Mouse (Mus musculus) adrenal gland, postnatal 36 days (tissue): Measurements from ENCODE around the gene Kif23. TPM values are rescaled to one million over a fixed set of nuclear protein-coding genes. Genes with fewer than 3 reads are reported as not detected.

ENCODE experiments used
- DNase-seq, 2 experiments: peaks; one replicate each; pipeline ENCODE4 v3.0.0; 2021; ENCODE audit warnings: mixed read lengths in 1 of 2
- total RNA-seq, 2 experiments: library from RNA; stranded (reverse); gene quantifications; 2 replicates each; pipeline ENCODE4 v1.2.3; 2021

Gene Kif23
- total RNA-seq, 2 experiments from 2014 or later = 5.5 to 8.5 TPM

- peak; percentile 55 to 69 for DNase-seq
Observed at GRCm38 (mm10) chr9:61906912-61907311, 39.7 kb downstream of the Kif23 start.

GRCm38 (mm10) chr9:61905576-61905975 is 41.0 kb downstream of the Kif23 start:
- DNase-seq = no peak

- DNase-seq = no peak
Observed at GRCm38 (mm10) chr9:61904201-61904600, 42.4 kb downstream of the Kif23 start.

- no peak for DNase-seq
Observed at GRCm38 (mm10) chr9:61902445-61902844, 44.1 kb downstream of the Kif23 start.

- DNase-seq = no peak
Observed at GRCm38 (mm10) chr9:61901574-61901973, 45.0 kb downstream of the Kif23 start.

GRCm38 (mm10) chr9:61899804-61900203 is 46.8 kb downstream of the Kif23 start:
- peak; percentile 81 to 85 for DNase-seq

GRCm38 (mm10) chr9:61898401-61898800 is 48.2 kb downstream of the Kif23 start:
- peak; percentile 83 to 91 for DNase-seq

GRCm38 (mm10) chr9:61895014-61895413 is 51.6 kb downstream of the Kif23 start:
- DNase-seq = peak; percentile 36 to 37

- DNase-seq = no peak
Observed at GRCm38 (mm10) chr9:61889855-61890254, 56.7 kb downstream of the Kif23 start.

- no peak for DNase-seq
Observed at GRCm38 (mm10) chr9:61887661-61888379, 58.8 kb downstream of the Kif23 start.

- DNase-seq = no peak
Observed at GRCm38 (mm10) chr9:61885964-61886363, 60.6 kb downstream of the Kif23 start.

- no peak for DNase-seq
Observed at GRCm38 (mm10) chr9:61884936-61885335, 61.6 kb downstream of the Kif23 start.

GRCm38 (mm10) chr9:61884375-61884774 is 62.2 kb downstream of the Kif23 start:
- no peak for DNase-seq

GRCm38 (mm10) chr9:61882179-61882578 is 64.4 kb downstream of the Kif23 start:
- no peak for DNase-seq

GRCm38 (mm10) chr9:61878889-61879288 is 67.7 kb downstream of the Kif23 start:
- peak; percentile 52 to 72 for DNase-seq

- DNase-seq = no peak
Observed at GRCm38 (mm10) chr9:61877373-61878112, 69.0 kb downstream of the Kif23 start.

- DNase-seq = no peak
Observed at GRCm38 (mm10) chr9:61873325-61873724, 73.2 kb downstream of the Kif23 start.

- DNase-seq = no peak
Observed at GRCm38 (mm10) chr9:61872246-61872941, 74.2 kb downstream of the Kif23 start.

- no peak for DNase-seq
Observed at GRCm38 (mm10) chr9:61871839-61872238, 74.7 kb downstream of the Kif23 start.

GRCm38 (mm10) chr9:61867659-61868058 is 78.9 kb downstream of the Kif23 start:
- DNase-seq = no peak
